Mouse (Mus musculus) myocyte (in vitro differentiated cells): ENCODE measurements around the gene Hist1h1e. TPM values are rescaled to one million over a fixed set of nuclear protein-coding genes. Genes with fewer than 3 reads are reported as not detected.
"Not testable (repeated sequence)": the region's sequence is repeated elsewhere in the genome, so short reads cannot be mapped to it uniquely, and the experiment has no call there.

Experiments
- H3K27me3 ChIP-seq: one replicate; pipeline ENCODE4 v1.6.1; 2011; ENCODE audit not compliant: control insufficient read depth, insufficient read depth, insufficient read length
- H3K36me3 ChIP-seq: one replicate; pipeline ENCODE4 v1.6.1; 2011; ENCODE audit not compliant: control insufficient read depth, insufficient read depth
- H3K4me2 ChIP-seq: one replicate; pipeline ENCODE4 v1.6.1; 2011; ENCODE audit warnings: low read depth, control low read depth
- H3K4me3 ChIP-seq: one replicate; pipeline ENCODE4 v1.5.1; 2011; ENCODE audit warnings: mild to moderate bottlenecking, control low read depth, moderate library complexity
- H3K79me2 ChIP-seq: one replicate; pipeline ENCODE4 v1.6.1; 2011; ENCODE audit not compliant: control insufficient read depth, insufficient read depth
- H3ac ChIP-seq: one replicate; pipeline ENCODE4 v1.6.1; 2011; ENCODE audit not compliant: control insufficient read depth, insufficient read length
- CEBPB ChIP-seq: IDR thresholded peaks from 2 replicates; pipeline ENCODE4 v1.6.1; 2011; ENCODE audit warnings: mild to moderate bottlenecking, moderate library complexity; ENCODE audit not compliant: poor library complexity, insufficient read depth, severe bottlenecking
- E2F4 ChIP-seq: IDR thresholded peaks from one replicate; pipeline ENCODE4 v1.6.1; 2011; ENCODE audit warnings: mild to moderate bottlenecking, control low read depth, moderate library complexity; ENCODE audit not compliant: insufficient read depth
- MAX ChIP-seq: IDR thresholded peaks from one replicate; pipeline ENCODE4 v1.6.1; 2011; ENCODE audit warnings: low read depth, mild to moderate bottlenecking, control low read depth
- MYOD1 ChIP-seq, 3 experiments: IDR thresholded peaks; one replicate each; pipeline ENCODE4 v1.6.1; 2011; ENCODE audit warnings: control low read depth in 2 of 3, low read depth in 2 of 3, mild to moderate bottlenecking in 2 of 3, moderate library complexity in 1 of 3; ENCODE audit not compliant: insufficient read length in 2 of 3, control insufficient read depth in 1 of 3
- MYOG ChIP-seq, 3 experiments: IDR thresholded peaks; one replicate each; pipeline ENCODE4 v1.6.1; 2011; ENCODE audit warnings: control low read depth in 2 of 3, low read depth in 2 of 3, mild to moderate bottlenecking in 2 of 3; ENCODE audit not compliant: insufficient read length in 2 of 3, control insufficient read depth in 1 of 3, insufficient read depth in 1 of 3
- POLR2A ChIP-seq: IDR thresholded peaks from one replicate; pipeline ENCODE4 v1.6.1; 2011; ENCODE audit warnings: low read depth, mild to moderate bottlenecking, control low read depth, moderate library complexity; ENCODE audit not compliant: insufficient read length
- POLR2AphosphoS2 ChIP-seq: IDR thresholded peaks from one replicate; pipeline ENCODE4 v1.6.1; 2011; ENCODE audit warnings: low read depth, control low read depth; ENCODE audit not compliant: insufficient read length
- REST ChIP-seq: IDR thresholded peaks from one replicate; pipeline ENCODE4 v1.6.1; 2011; ENCODE audit warnings: mild to moderate bottlenecking, control low read depth, moderate library complexity; ENCODE audit not compliant: insufficient read depth, insufficient read length
- SRF ChIP-seq: IDR thresholded peaks from one replicate; pipeline ENCODE4 v1.6.1; 2011; ENCODE audit warnings: low read depth; ENCODE audit not compliant: control insufficient read depth, insufficient read length
- TCF12 ChIP-seq: IDR thresholded peaks from one replicate; pipeline ENCODE4 v1.6.1; 2011; ENCODE audit warnings: mild to moderate bottlenecking, control low read depth; ENCODE audit not compliant: poor library complexity, insufficient read depth, severe bottlenecking
- TCF3 ChIP-seq: IDR thresholded peaks from one replicate; pipeline ENCODE4 v1.6.1; 2011; ENCODE audit warnings: low read depth, control low read depth; ENCODE audit not compliant: insufficient read length
- USF1 ChIP-seq: IDR thresholded peaks from one replicate; pipeline ENCODE4 v1.6.1; 2011; ENCODE audit warnings: low read depth, mild to moderate bottlenecking, control low read depth, moderate library complexity
- polyA plus RNA-seq: library from polyadenylated mRNA; unstranded; fragments of >200 nt; fragmentation: generic; extraction: Trizol; gene quantifications from one replicate; pipeline ENCODE4 v1.2.1, GENCODE M21; 2012; ENCODE audit warnings: missing spikeins

Hist1h1e gene
- polyA plus RNA-seq, 1 experiment = 4.7 TPM

GRCm38 (mm10) chr13:23585442-23586098 lies 36.8 kb downstream of the Hist1h1e start:
- H3K27me3 ChIP-seq, H3K36me3 ChIP-seq, H3K79me2 ChIP-seq, H3ac ChIP-seq: not testable (repeated sequence)
- H3K4me2 ChIP-seq = peak overlapping the region; percentile 96
- peak overlapping the region; percentile 33 for H3K4me3 ChIP-seq
- TF ChIP-seq POLR2A (peak; percentile 71), POLR2AphosphoS2 (peak; percentile 89)

GRCm38 (mm10) chr13:23585029-23585441 lies 37.3 kb downstream of the Hist1h1e start:
- Histone ChIP-seq H3ac (no peak overlapping the region), H3K79me2 (no peaks in the 10 kb centered on the region), H3K4me2 (peak overlapping the region; percentile 96), H3K36me3 (no peaks in the 10 kb centered on the region), H3K27me3 (no peaks in the 10 kb centered on the region), H3K4me3 (peak overlapping the region; percentile 33)
- TF ChIP-seq POLR2A (peak; percentile 56), TCF12 (no peak), POLR2AphosphoS2 (peak; percentile 79), CEBPB (no peak), USF1 (no peak)

- Histone ChIP-seq H3K27me3 (no peaks in the 10 kb centered on the region), H3K79me2 (no peaks in the 10 kb centered on the region), H3ac (no peak overlapping the region), H3K4me2 (peak overlapping the region; percentile 96), H3K36me3 (no peaks in the 10 kb centered on the region), H3K4me3 (peak overlapping the region; percentile 33)
- no peak for TF ChIP-seq MAX
- no peak for TF ChIP-seq MYOD1 (IDR thresholded peaks at IDR 0.05; ENCODE audit: control insufficient read depth in 1 of 3, insufficient read length in 2 of 3, low read depth in 2 of 3)
- TF ChIP-seq MYOG (IDR thresholded peaks at IDR 0.05; ENCODE audit: control insufficient read depth in 1 of 3, insufficient read depth in 1 of 3, insufficient read length in 2 of 3, low read depth in 2 of 3) = no peak
- no peak for TF ChIP-seq REST
- no peak for TF ChIP-seq TCF12
- no peak for TF ChIP-seq E2F4
- no peak for TF ChIP-seq CEBPB
- no peak for TF ChIP-seq POLR2AphosphoS2
- no peak for TF ChIP-seq TCF3
- TF ChIP-seq SRF = no peak
- no peak for TF ChIP-seq USF1
- no peak for TF ChIP-seq POLR2A
Observed at GRCm38 (mm10) chr13:23584331-23584730, 38.0 kb downstream of the Hist1h1e start.

GRCm38 (mm10) chr13:23583387-23584068 lies 38.8 kb downstream of the Hist1h1e start:
- Histone ChIP-seq H3K4me3 (peak overlapping the region; percentile 33), H3K4me2 (peak overlapping the region; percentile 96), H3K36me3 (no peaks in the 10 kb centered on the region)

GRCm38 (mm10) chr13:23582219-23583056 lies 39.9 kb downstream of the Hist1h1e start:
- H3ac ChIP-seq = no peak overlapping the region
- H3K36me3 ChIP-seq = no peaks in the 10 kb centered on the region
- TF ChIP-seq CEBPB (no peak), TCF12 (no peak), USF1 (no peak), TCF3 (no peak), MAX (no peak), POLR2AphosphoS2 (no peak), SRF (no peak), MYOG (IDR thresholded peaks at IDR 0.05; ENCODE audit: control insufficient read depth in 1 of 3, insufficient read depth in 1 of 3, insufficient read length in 2 of 3, low read depth in 2 of 3) (no peak), REST (no peak), POLR2A (no peak), E2F4 (no peak), MYOD1 (IDR thresholded peaks at IDR 0.05; ENCODE audit: control insufficient read depth in 1 of 3, insufficient read length in 2 of 3, low read depth in 2 of 3) (no peak)
- no peaks in the 10 kb centered on the region for H3K27me3 ChIP-seq
- no peaks in the 10 kb centered on the region for H3K79me2 ChIP-seq
- H3K4me3 ChIP-seq = peak overlapping the region; percentile 24
- H3K4me2 ChIP-seq = peak overlapping the region; percentile 96

More at GRCm38 (mm10) chr13:23583387-23584068, 38.8 kb downstream of the Hist1h1e start:
- Histone ChIP-seq H3K79me2 (no peaks in the 10 kb centered on the region), H3ac (no peak overlapping the region), H3K27me3 (no peaks in the 10 kb centered on the region)
- TF ChIP-seq POLR2AphosphoS2 (peak; percentile 14), SRF (no peak)
